Comparison of ENCODE assay signal across 14 mouse cellular contexts in the genomic region with DNA sequence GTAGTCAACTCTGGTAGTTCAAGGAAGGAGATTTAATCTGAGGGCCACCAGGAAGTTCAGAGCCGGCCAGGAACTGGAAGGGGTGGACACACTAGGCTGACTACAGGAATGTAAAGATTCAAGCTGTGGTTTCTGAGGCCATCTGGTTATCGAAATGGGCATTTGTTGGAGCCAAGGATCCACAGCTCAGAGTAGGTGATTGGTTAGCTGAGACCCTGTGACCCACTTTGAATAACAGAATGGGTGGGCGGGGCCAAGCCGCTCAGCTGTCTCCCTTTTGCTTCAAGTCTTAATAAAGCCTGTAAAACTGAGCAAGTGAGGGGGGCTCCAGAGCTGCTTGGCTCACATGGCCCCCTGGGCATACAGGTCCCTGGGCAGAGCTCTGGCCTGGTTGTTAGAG. TPM values are rescaled to one million over a fixed set of nuclear protein-coding genes. Genes with fewer than 3 reads are reported as not detected.
DNase-seq lines count a peak whose midpoint lies in the region; ATAC-seq lines count a peak whose summit lies in the region.
"Had no signal": no experiment of that assay in that cellular context is flagged by ENCODE, and none has a peak within 500 bp of the region (broad histone marks: within the 10 kb centered on the region; RNA-seq: fewer than 3 reads in every experiment).

No protein-coding gene starts in this region.

- peak overlapping the region; percentile 87 for H3K27ac ChIP-seq in kidney, embryonic 15.5 days

- peaks cover 99% of the 10 kb centered on the region for H3K36me3 ChIP-seq in kidney, embryonic 15.5 days

- H3K4me3 ChIP-seq in kidney, embryonic 15.5 days (replicated peaks) = no peak overlapping the region

- no peak overlapping the region for H3K4me2 ChIP-seq in kidney, embryonic 15.5 days

- ATAC-seq in kidney, embryonic 15.5 days (replicated peaks; ENCODE audit: low FRiP score) = peak; percentile 22

- no peaks in the 10 kb centered on the region for H3K27me3 ChIP-seq in kidney, embryonic 15.5 days

- peak; percentile 53 to 74 for DNase-seq in cerebellum, postnatal 14 days
- DNase-seq in cerebellum, adult 9-11 months = no peak
- peak; percentile 46 for DNase-seq in thymus, postnatal 4 days
- DNase-seq in thymus, postnatal 0 days (ENCODE audit: low spot score) = no peak
- DNase-seq in spleen, adult 12 weeks (ENCODE audit: low spot score) = no peak
- no peak for DNase-seq in layer of hippocampus, postnatal 36 days
- no peak for DNase-seq in adrenal gland, postnatal 36 days
- DNase-seq: layer of hippocampus, adult 9-11 months; lung, adult 18-20 months; right cerebral cortex, postnatal 4 days; thymus, postnatal 25 days had no signal

- H3K9ac ChIP-seq in kidney, embryonic 15.5 days = 0 out of 2 replicates have a peak overlapping the region, but pooled peaks have one; percentile 15

- H3K9me3 ChIP-seq in kidney, embryonic 15.5 days (replicated peaks) = no peaks in the 10 kb centered on the region

- peaks cover 42% of the 10 kb centered on the region for H3K4me1 ChIP-seq in kidney, embryonic 15.5 days

- WGBS in kidney, embryonic 15.5 days = 44% methylated on average over 4 of the region's 4 CpGs

RNA-seq across cellular contexts. Expression of a gene that starts 8.4 kb away (rescaled TPM):
- polyA plus RNA-seq in thymus, postnatal 0 days (2015; fragmentation: Nextera tagmentation; extraction: Ambion mirVana) = 14.6 and 16.2 TPM in 2 replicates
- polyA plus RNA-seq in kidney, embryonic 15.5 days (2015; fragmentation: Nextera tagmentation; extraction: Ambion mirVana) = 54.0 and 57.9 TPM in 2 replicates
- total RNA-seq in layer of hippocampus, postnatal 36 days (2021) = 100 to 1,000 TPM; 109 to 111 TPM
- total RNA-seq in adrenal gland, postnatal 36 days (2021) = 10 to 100 TPM; 73.3 to 74.2 TPM

RNA-seq across cellular contexts. Expression of a gene that starts 9.1 kb away (rescaled TPM):
- polyA plus RNA-seq in thymus, postnatal 0 days (2015; fragmentation: Nextera tagmentation; extraction: Ambion mirVana) = 150 and 153 TPM in 2 replicates
- polyA plus RNA-seq in kidney, embryonic 15.5 days (2015; fragmentation: Nextera tagmentation; extraction: Ambion mirVana) = 167 and 173 TPM in 2 replicates
- 100 to 1,000 TPM in 1 of 2 experiments, 10 to 100 TPM in 1; 91.0 to 111 TPM for total RNA-seq in layer of hippocampus, postnatal 36 days (2021)
- total RNA-seq in adrenal gland, postnatal 36 days (2021) = 100 to 1,000 TPM; 142 to 148 TPM

RNA-seq across cellular contexts. Expression of a gene that starts 13.7 kb away (rescaled TPM):
- 206 and 212 TPM in 2 replicates for polyA plus RNA-seq in thymus, postnatal 0 days (2015; fragmentation: Nextera tagmentation; extraction: Ambion mirVana)
- polyA plus RNA-seq in kidney, embryonic 15.5 days (2015; fragmentation: Nextera tagmentation; extraction: Ambion mirVana) = 300 and 318 TPM in 2 replicates
- 10 to 100 TPM; 97.1 to 98.9 TPM for total RNA-seq in layer of hippocampus, postnatal 36 days (2021)
- 100 to 1,000 TPM; 207 to 252 TPM for total RNA-seq in adrenal gland, postnatal 36 days (2021)

RNA-seq across cellular contexts. Expression of a gene that starts 13.9 kb away (rescaled TPM):
- 2.7 and 3.5 TPM in 2 replicates for polyA plus RNA-seq in thymus, postnatal 0 days (2015; fragmentation: Nextera tagmentation; extraction: Ambion mirVana)
- 15.1 and 17.4 TPM in 2 replicates for polyA plus RNA-seq in kidney, embryonic 15.5 days (2015; fragmentation: Nextera tagmentation; extraction: Ambion mirVana)
- total RNA-seq in layer of hippocampus, postnatal 36 days (2021) = under 1 TPM in 1 of 2 experiments, not detected in 1; 0.63 TPM
- not detected for total RNA-seq in adrenal gland, postnatal 36 days (2021)
- total RNA-seq: adrenal gland, adult 18-20 months had no signal
- polyA plus RNA-seq: heart, postnatal 0 days had no signal

RNA-seq across cellular contexts. Expression of a gene that starts 29.8 kb away (rescaled TPM):
- polyA plus RNA-seq in thymus, postnatal 0 days (2015; fragmentation: Nextera tagmentation; extraction: Ambion mirVana) = 8.1 and 10.3 TPM in 2 replicates
- polyA plus RNA-seq in kidney, embryonic 15.5 days (2015; fragmentation: Nextera tagmentation; extraction: Ambion mirVana) = 20.9 and 22.0 TPM in 2 replicates
- total RNA-seq in layer of hippocampus, postnatal 36 days (2021) = 1 to 10 TPM; 4.0 to 4.4 TPM
- 1 to 10 TPM; 3.1 to 4.3 TPM for total RNA-seq in adrenal gland, postnatal 36 days (2021)

Comparison
In these comparisons a context has a peak if more than half of its experiments do, and no peak if none do; other contexts are left out.
1. DNase-seq: peak in cerebellum, postnatal 14 days (2 of 2) and thymus, postnatal 4 days (single experiment); none in cerebellum, adult 9-11 months (single experiment), thymus, postnatal 0 days (single experiment), spleen, adult 12 weeks (single experiment), layer of hippocampus, postnatal 36 days (0 of 2) and adrenal gland, postnatal 36 days (0 of 2).